Mouse (Mus musculus): Measurements from ENCODE around the gene Vti1a. TPM values are rescaled to one million over a fixed set of nuclear protein-coding genes. Genes with fewer than 3 reads are reported as not detected.

The Vti1a gene
- polyA plus RNA-seq, 2 experiments: 6.9 to 11.9 TPM

- Histone ChIP-seq H3K27me3 (ENCODE audit: control insufficient read depth, insufficient read depth, low read length) (no peaks in the 10 kb centered on the region), H3K27ac (no peak overlapping the region), H3K4me3 (ENCODE audit: insufficient read depth in 1 of 2, low read depth in 2 of 2, low read length in 2 of 2) (no peak overlapping the region), H3K4me1 (replicated peaks; ENCODE audit: control insufficient read depth in 2 of 2, insufficient read depth in 2 of 2, low read length in 1 of 2) (peaks cover 0 to 5% of the 10 kb centered on the region in 2 experiments; a peak in 1 of 4 replicates), H3K36me3 (replicated peaks; ENCODE audit: control insufficient read depth, insufficient read depth, low read depth) (no peaks in the 10 kb centered on the region), H3K9ac (replicated peaks) (no peak overlapping the region), H3K9me3 (ENCODE audit: control insufficient read depth, low read length) (no peaks in the 10 kb centered on the region), H3K4me2 (ENCODE audit: low read depth) (no peak overlapping the region)
- DNase-seq (ENCODE audit: low read depth in 3 of 3, low spot score in 3 of 3) (no peak), ATAC-seq (ENCODE audit: insufficient read depth) (no peak)
- no peak for TF ChIP-seq EP300 (IDR thresholded peaks at IDR 0.05; ENCODE audit: low read depth)
- no peak for TF ChIP-seq CTCF (IDR thresholded peaks at IDR 0.05; ENCODE audit: low read depth)
- WGBS (ENCODE audit: insufficient replicate concordance): 50% methylated on average over 7 of the region's 7 CpGs
Observed at GRCm38 (mm10) chr19:55652693-55653265, 336.7 kb downstream of the Vti1a start.

GRCm38 (mm10) chr19:55660165-55660564 lies 344.1 kb downstream of the Vti1a start:
- ATAC-seq (ENCODE audit: insufficient read depth) (no peak), DNase-seq (ENCODE audit: low read depth in 3 of 3, low spot score in 3 of 3) (peak in 2 of 3 experiments; percentile 6 to 10)
- WGBS (ENCODE audit: insufficient replicate concordance): 12% methylated on average over 11 of the region's 11 CpGs
- Histone ChIP-seq H3K27ac (no peak overlapping the region), H3K36me3 (replicated peaks; ENCODE audit: control insufficient read depth, insufficient read depth, low read depth) (no peaks in the 10 kb centered on the region), H3K4me1 (replicated peaks; ENCODE audit: control insufficient read depth in 2 of 2, insufficient read depth in 2 of 2, low read length in 1 of 2) (no peaks in the 10 kb centered on the region), H3K27me3 (ENCODE audit: control insufficient read depth, insufficient read depth, low read length) (no peaks in the 10 kb centered on the region), H3K4me2 (ENCODE audit: low read depth) (no peak overlapping the region), H3K9me3 (ENCODE audit: control insufficient read depth, low read length) (no peaks in the 10 kb centered on the region), H3K9ac (replicated peaks) (no peak overlapping the region), H3K4me3 (ENCODE audit: insufficient read depth in 1 of 2, low read depth in 2 of 2, low read length in 2 of 2) (no peak overlapping the region)
- no peak for TF ChIP-seq CTCF (IDR thresholded peaks at IDR 0.05; ENCODE audit: low read depth)
- TF ChIP-seq EP300 (IDR thresholded peaks at IDR 0.05; ENCODE audit: low read depth): no peak

GRCm38 (mm10) chr19:55662521-55663223 lies 346.6 kb downstream of the Vti1a start:
- H3K36me3 ChIP-seq (replicated peaks; ENCODE audit: control insufficient read depth, insufficient read depth, low read depth): no peaks in the 10 kb centered on the region
- no peak overlapping the region for H3K9ac ChIP-seq (replicated peaks)
- H3K27ac ChIP-seq: no peak overlapping the region
- DNase-seq (ENCODE audit: low read depth in 3 of 3, low spot score in 3 of 3) (no peak), ATAC-seq (ENCODE audit: insufficient read depth) (no peak)
- WGBS (ENCODE audit: insufficient replicate concordance): 50% methylated on average over 5 of the region's 5 CpGs
- H3K4me3 ChIP-seq (ENCODE audit: insufficient read depth in 1 of 2, low read depth in 2 of 2, low read length in 2 of 2): no peak overlapping the region
- TF ChIP-seq CTCF (IDR thresholded peaks at IDR 0.05; ENCODE audit: low read depth) (no peak), EP300 (IDR thresholded peaks at IDR 0.05; ENCODE audit: low read depth) (no peak)
- H3K9me3 ChIP-seq (ENCODE audit: control insufficient read depth, low read length): no peaks in the 10 kb centered on the region
- no peaks in the 10 kb centered on the region for H3K4me1 ChIP-seq (replicated peaks; ENCODE audit: control insufficient read depth in 2 of 2, insufficient read depth in 2 of 2, low read length in 1 of 2)
- H3K4me2 ChIP-seq (ENCODE audit: low read depth): no peak overlapping the region
- no peaks in the 10 kb centered on the region for H3K27me3 ChIP-seq (ENCODE audit: control insufficient read depth, insufficient read depth, low read length)

- no peak for TF ChIP-seq EP300 (IDR thresholded peaks at IDR 0.05; ENCODE audit: low read depth)
- TF ChIP-seq CTCF (IDR thresholded peaks at IDR 0.05; ENCODE audit: low read depth): no peak
- no peak for DNase-seq (ENCODE audit: low read depth in 3 of 3, low spot score in 3 of 3)
- H3K4me2 ChIP-seq (ENCODE audit: low read depth): no peak overlapping the region
- H3K9ac ChIP-seq (replicated peaks): no peak overlapping the region
- no peaks in the 10 kb centered on the region for H3K4me1 ChIP-seq (replicated peaks; ENCODE audit: control insufficient read depth in 2 of 2, insufficient read depth in 2 of 2, low read length in 1 of 2)
- H3K9me3 ChIP-seq (ENCODE audit: control insufficient read depth, low read length): no peaks in the 10 kb centered on the region
- no peak overlapping the region for H3K27ac ChIP-seq
- H3K27me3 ChIP-seq (ENCODE audit: control insufficient read depth, insufficient read depth, low read length): no peaks in the 10 kb centered on the region
- WGBS (ENCODE audit: insufficient replicate concordance): 64% methylated on average over 9 of the region's 9 CpGs
- H3K4me3 ChIP-seq (ENCODE audit: insufficient read depth in 1 of 2, low read depth in 2 of 2, low read length in 2 of 2): no peak overlapping the region
- ATAC-seq (ENCODE audit: insufficient read depth): no peak
- no peaks in the 10 kb centered on the region for H3K36me3 ChIP-seq (replicated peaks; ENCODE audit: control insufficient read depth, insufficient read depth, low read depth)
Observed at GRCm38 (mm10) chr19:55667787-55668186, 351.7 kb downstream of the Vti1a start.

- Histone ChIP-seq H3K9me3 (ENCODE audit: control insufficient read depth, low read length) (no peaks in the 10 kb centered on the region), H3K9ac (replicated peaks) (no peak overlapping the region), H3K4me1 (replicated peaks; ENCODE audit: control insufficient read depth in 2 of 2, insufficient read depth in 2 of 2, low read length in 1 of 2) (no peaks in the 10 kb centered on the region), H3K4me3 (ENCODE audit: insufficient read depth in 1 of 2, low read depth in 2 of 2, low read length in 2 of 2) (no peak overlapping the region), H3K27me3 (ENCODE audit: control insufficient read depth, insufficient read depth, low read length) (no peaks in the 10 kb centered on the region), H3K27ac (no peak overlapping the region), H3K4me2 (ENCODE audit: low read depth) (no peak overlapping the region), H3K36me3 (replicated peaks; ENCODE audit: control insufficient read depth, insufficient read depth, low read depth) (no peaks in the 10 kb centered on the region)
- no peak for DNase-seq (ENCODE audit: low read depth in 3 of 3, low spot score in 3 of 3)
- TF ChIP-seq CTCF (IDR thresholded peaks at IDR 0.05; ENCODE audit: low read depth): no peak
- TF ChIP-seq EP300 (IDR thresholded peaks at IDR 0.05; ENCODE audit: low read depth): no peak
- no peak for ATAC-seq (ENCODE audit: insufficient read depth)
- WGBS (ENCODE audit: insufficient replicate concordance): 57% methylated on average over 9 of the region's 9 CpGs
Observed at GRCm38 (mm10) chr19:55668896-55669295, 352.8 kb downstream of the Vti1a start.

Other genes starting within 250 kb of the Vti1a start
- 13.6 and 15.0 TPM in 2 replicates for gene Gpam, start 189.1 kb upstream of the Vti1a start, polyA plus RNA-seq (2012; rRNA removed)
- 21.6 and 24.0 TPM in 2 replicates for gene Gpam, start 189.1 kb upstream of the Vti1a start, polyA plus RNA-seq (2014; fragmentation: Nextera tagmentation; extraction: Ambion mirVana)
- gene Tectb, start 135.6 kb upstream of the Vti1a start, polyA plus RNA-seq (2012; rRNA removed): 0.01 and 0.08 TPM in 2 replicates
- 0.23 TPM in 1 of 2 replicates, not detected in the other for gene Tectb, start 135.6 kb upstream of the Vti1a start, polyA plus RNA-seq (2014; fragmentation: Nextera tagmentation; extraction: Ambion mirVana)
- 0.01 and 0.03 TPM in 2 replicates for gene Gucy2g, start 75.1 kb upstream of the Vti1a start, polyA plus RNA-seq (2012; rRNA removed)
- gene Gucy2g, start 75.1 kb upstream of the Vti1a start, polyA plus RNA-seq (2014; fragmentation: Nextera tagmentation; extraction: Ambion mirVana): not detected in 2 replicates
- gene Acsl5, start 64.4 kb upstream of the Vti1a start, polyA plus RNA-seq (2012; rRNA removed): 35.2 and 50.3 TPM in 2 replicates
- gene Acsl5, start 64.4 kb upstream of the Vti1a start, polyA plus RNA-seq (2014; fragmentation: Nextera tagmentation; extraction: Ambion mirVana): 117 and 126 TPM in 2 replicates
- 10.6 and 14.2 TPM in 2 replicates for gene Zdhhc6, start 263 bp upstream of the Vti1a start, polyA plus RNA-seq (2012; rRNA removed)
- gene Zdhhc6, start 263 bp upstream of the Vti1a start, polyA plus RNA-seq (2014; fragmentation: Nextera tagmentation; extraction: Ambion mirVana): 51.3 and 51.7 TPM in 2 replicates